Mouse (Mus musculus) neutrophil, adult 5-6 weeks (primary cell): ENCODE measurements around the gene Oaz3. TPM values are rescaled to one million over a fixed set of nuclear protein-coding genes. Genes with fewer than 3 reads are reported as not detected.

Experiments used
- ATAC-seq: fragments of 151-379, 151-347 bp; 2 replicates; pipeline ENCODE4 v1.8.0; 2017; ENCODE audit warnings: mild to moderate bottlenecking, moderate TSS enrichment; ENCODE audit not compliant: insufficient number of reproducible peaks, poor library complexity, low FRiP score, severe bottlenecking; ENCODE audit errors: extremely low read depth
- total RNA-seq: library from RNA; stranded (forward); fragments of 200-1000 nt; gene quantifications from 2 replicates; pipeline ENCODE4 v1.2.3, GENCODE M21; 2017

Gene Oaz3
- total RNA-seq, 1 experiment from 2014 or later = not detected

GRCm38 (mm10) chr3:94463926-94464578 is 20.3 kb upstream of the Oaz3 start:
- ATAC-seq = no peak

GRCm38 (mm10) chr3:94459834-94460233 is 16.1 kb upstream of the Oaz3 start:
- no peak for ATAC-seq

- no peak for ATAC-seq
Observed at GRCm38 (mm10) chr3:94457055-94457454, 13.3 kb upstream of the Oaz3 start.

- peak; percentile 73 for ATAC-seq
Observed at GRCm38 (mm10) chr3:94456529-94457000, 12.8 kb upstream of the Oaz3 start.

- no peak for ATAC-seq
Observed at GRCm38 (mm10) chr3:94449377-94449776, 5.7 kb upstream of the Oaz3 start.

- ATAC-seq = peak; percentile 87
Observed at GRCm38 (mm10) chr3:94442951-94443596, 641 bp downstream of the Oaz3 start, which contains the start of gene Mrpl9. Gene Mrpl9, plus strand, starts transcription at chr3:94443318.

GRCm38 (mm10) chr3:94441182-94441581 is 2.5 kb downstream of the Oaz3 start:
- no peak for ATAC-seq

- ATAC-seq = no peak
Observed at GRCm38 (mm10) chr3:94436420-94436819, 7.3 kb downstream of the Oaz3 start.

GRCm38 (mm10) chr3:94434305-94434704 is 9.4 kb downstream of the Oaz3 start:
- no peak for ATAC-seq

- ATAC-seq = no peak
Observed at GRCm38 (mm10) chr3:94430980-94431379, 12.7 kb downstream of the Oaz3 start.

GRCm38 (mm10) chr3:94413031-94413679 is 30.6 kb downstream of the Oaz3 start, which contains the start of gene Tdrkh:
Gene Tdrkh, plus strand, starts transcription at chr3:94413273.
- peak; percentile 98 for ATAC-seq

- ATAC-seq = no peak
Observed at GRCm38 (mm10) chr3:94412530-94412929, 31.2 kb downstream of the Oaz3 start.

GRCm38 (mm10) chr3:94405561-94405960 is 38.2 kb downstream of the Oaz3 start:
- ATAC-seq = no peak

GRCm38 (mm10) chr3:94404366-94405054 is 39.2 kb downstream of the Oaz3 start:
- ATAC-seq = no peak

- ATAC-seq = no peak
Observed at GRCm38 (mm10) chr3:94402451-94402850, 41.3 kb downstream of the Oaz3 start.

- ATAC-seq = no peak
Observed at GRCm38 (mm10) chr3:94399663-94400310, 43.9 kb downstream of the Oaz3 start.

GRCm38 (mm10) chr3:94398943-94399481 is 44.7 kb downstream of the Oaz3 start:
- ATAC-seq = no peak

- no peak for ATAC-seq
Observed at GRCm38 (mm10) chr3:94398217-94398616, 45.5 kb downstream of the Oaz3 start, which contains the start of gene Lingo4. Gene Lingo4, plus strand, starts transcription at chr3:94398517.

- no peak for ATAC-seq
Observed at GRCm38 (mm10) chr3:94396851-94397250, 46.9 kb downstream of the Oaz3 start.
